Mouse (Mus musculus) heart, embryonic 16.5 days (tissue): Measurements from ENCODE around the gene Gm20917. TPM values are rescaled to one million over a fixed set of nuclear protein-coding genes. Genes with fewer than 3 reads are reported as not detected.
"Not testable (repeated sequence)": the region's sequence is repeated elsewhere in the genome, so short reads cannot be mapped to it uniquely, and the experiment has no call there.

Source experiments
- ATAC-seq: fragments of 200-750 bp; cut with Nextera tagmentation; replicated peaks from 2 replicates; pipeline ENCODE4 v1.8.0; 2017; ENCODE audit warnings: moderate number of reproducible peaks; ENCODE audit not compliant: insufficient read depth, low FRiP score; ENCODE audit errors: extremely low read depth
- H3K27ac ChIP-seq: fragments of 300-500 bp; sonication (generic); 2 replicates; pipeline ENCODE4 v1.5.1; 2014; ENCODE audit warnings: mild to moderate bottlenecking, low read length, control low read depth, moderate library complexity
- H3K27me3 ChIP-seq: fragments of 300-500 bp; sonication (generic); 2 replicates; pipeline ENCODE4 v1.6.1; 2014; ENCODE audit warnings: low read length, mixed read lengths; ENCODE audit not compliant: control insufficient read depth, insufficient read depth
- H3K36me3 ChIP-seq: fragments of 300-500 bp; sonication (generic); 2 replicates; pipeline ENCODE4 v1.6.1; 2014; ENCODE audit not compliant: control insufficient read depth, insufficient read depth
- H3K4me1 ChIP-seq: fragments of 300-500 bp; sonication (generic); 2 replicates; pipeline ENCODE4 v1.6.1; 2014; ENCODE audit warnings: low read length, mixed read lengths; ENCODE audit not compliant: control insufficient read depth, insufficient read depth
- H3K4me2 ChIP-seq: fragments of 300-500 bp; sonication (generic); 2 replicates; pipeline ENCODE4 v1.6.1; 2014; ENCODE audit warnings: low read depth, mild to moderate bottlenecking, control low read depth, low read length
- H3K4me3 ChIP-seq: fragments of 300-500 bp; sonication (generic); 2 replicates; pipeline ENCODE4 v1.5.1; 2014; ENCODE audit warnings: mild to moderate bottlenecking, control low read depth, low read length
- H3K9ac ChIP-seq: fragments of 300-500 bp; sonication (generic); 2 replicates; pipeline ENCODE4 v1.6.1; 2014; ENCODE audit warnings: low read length, control low read depth
- H3K9me3 ChIP-seq: fragments of 300-500 bp; sonication (generic); replicated peaks from 2 replicates; pipeline ENCODE4 v1.6.1; 2016; ENCODE audit warnings: low read length; ENCODE audit not compliant: control insufficient read depth
- WGBS: fragments of 180-500 bp; shearing (Covaris S2); extraction: QIAGEN DNeasy Blood & Tissue Kit; methylation state at CpG from one replicate; pipeline ENCODE4 v1.1.7; 2014; 5-methylcytosine and 5-hydroxymethylcytosine counted together
- polyA plus RNA-seq: library from polyadenylated mRNA; unstranded; fragments of >200 nt; fragmentation: Nextera tagmentation; extraction: Ambion mirVana; gene quantifications from 2 replicates; pipeline ENCODE4 v1.2.1, GENCODE M21; 2015

Gm20917 gene
- polyA plus RNA-seq = not detected in 2 replicates

DNA sequence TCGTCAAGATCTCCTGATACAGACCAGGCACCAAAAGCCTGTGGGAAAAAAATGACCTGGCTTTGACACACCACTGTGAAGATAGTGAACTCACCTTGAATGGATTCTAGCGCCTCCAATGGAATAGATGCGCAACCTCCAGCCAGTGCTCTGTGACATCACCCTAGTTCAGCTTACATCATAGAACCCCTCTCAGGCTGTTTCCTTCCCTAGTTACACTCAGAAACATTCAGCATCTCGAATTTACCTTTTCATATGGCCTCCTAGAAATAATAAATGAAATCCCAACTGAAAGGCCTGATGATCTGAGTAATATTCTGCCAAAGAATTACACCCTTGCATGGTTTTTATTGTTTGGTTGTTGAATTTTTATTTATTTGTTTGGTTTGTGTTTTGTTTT lies at the start of gene Gm20917:
TSS of gene Gm20917 (minus strand) at position 101 of the 400 bp plus-strand sequence.
- H3K9ac ChIP-seq, H3K4me3 ChIP-seq, H3K4me1 ChIP-seq, H3K9me3 ChIP-seq, ATAC-seq, H3K27ac ChIP-seq, H3K4me2 ChIP-seq, H3K36me3 ChIP-seq, H3K27me3 ChIP-seq: not testable (repeated sequence)
- WGBS = no CpG with 5 or more reads among the region's 4 CpGs

Other genes starting within 250 kb of the Gm20917 start
- not detected in 2 replicates for gene Gm20916, start 168.4 kb upstream of the Gm20917 start, polyA plus RNA-seq